Mouse (Mus musculus) liver, embryonic 16.5 days (tissue): Measurements from ENCODE around the gene Gm13697. TPM values are rescaled to one million over a fixed set of nuclear protein-coding genes. Genes with fewer than 3 reads are reported as not detected.
A peak's percentile ranks its signal among the peaks of the same experiment; 100 is the strongest.
"Not testable (repeated sequence)": the region's sequence is repeated elsewhere in the genome, so short reads cannot be mapped to it uniquely, and the experiment has no call there.

ENCODE experiments used
- ATAC-seq: fragments of 200-750 bp; cut with Nextera tagmentation; 2 replicates; pipeline ENCODE4 v1.8.0; 2017; ENCODE audit warnings: low read depth, mild to moderate bottlenecking, moderate number of reproducible peaks, moderate library complexity
- H3K27ac ChIP-seq: fragments of 300-500 bp; sonication (generic); 2 replicates; pipeline ENCODE4 v1.5.1; 2014; ENCODE audit warnings: mild to moderate bottlenecking, low read length
- H3K27me3 ChIP-seq: fragments of 300-500 bp; sonication (generic); 2 replicates; pipeline ENCODE4 v1.6.1; 2014; ENCODE audit warnings: low read depth, low read length, mixed read lengths; ENCODE audit not compliant: control insufficient read depth, insufficient read depth
- H3K36me3 ChIP-seq: fragments of 300-500 bp; sonication (generic); 2 replicates; pipeline ENCODE4 v1.6.1; 2014; ENCODE audit warnings: mild to moderate bottlenecking; ENCODE audit not compliant: control insufficient read depth, insufficient read depth
- H3K4me1 ChIP-seq: fragments of 300-500 bp; sonication (generic); 2 replicates; pipeline ENCODE4 v1.6.1; 2014; ENCODE audit warnings: low read depth, low read length, mixed read lengths; ENCODE audit not compliant: control insufficient read depth
- H3K4me2 ChIP-seq: fragments of 300-500 bp; sonication (generic); 2 replicates; pipeline ENCODE4 v1.6.1; 2014; ENCODE audit warnings: low read depth, low read length, mixed read lengths
- H3K4me3 ChIP-seq: fragments of 300-500 bp; sonication (generic); 2 replicates; pipeline ENCODE4 v1.5.1; 2014; ENCODE audit warnings: low read depth, mild to moderate bottlenecking, low read length
- H3K9ac ChIP-seq: fragments of 300-500 bp; sonication (generic); 2 replicates; pipeline ENCODE4 v1.6.1; 2014; ENCODE audit warnings: low read depth, low read length
- H3K9me3 ChIP-seq: fragments of 300-500 bp; sonication (generic); replicated peaks from 2 replicates; pipeline ENCODE4 v1.6.1; 2016; ENCODE audit warnings: low read length; ENCODE audit not compliant: control insufficient read depth
- WGBS: fragments of 180-500 bp; shearing (Covaris S2); extraction: QIAGEN DNeasy Blood & Tissue Kit; methylation state at CpG from one replicate; pipeline ENCODE4 v1.1.7; 2014; ENCODE audit not compliant: insufficient replicate concordance; 5-methylcytosine and 5-hydroxymethylcytosine counted together
- polyA plus RNA-seq: library from polyadenylated mRNA; unstranded; fragments of >200 nt; fragmentation: Nextera tagmentation; extraction: Ambion mirVana; gene quantifications from 2 replicates; pipeline ENCODE4 v1.2.1, GENCODE M21; 2015

Gm13697 gene
- not detected in 2 replicates for polyA plus RNA-seq

DNA sequence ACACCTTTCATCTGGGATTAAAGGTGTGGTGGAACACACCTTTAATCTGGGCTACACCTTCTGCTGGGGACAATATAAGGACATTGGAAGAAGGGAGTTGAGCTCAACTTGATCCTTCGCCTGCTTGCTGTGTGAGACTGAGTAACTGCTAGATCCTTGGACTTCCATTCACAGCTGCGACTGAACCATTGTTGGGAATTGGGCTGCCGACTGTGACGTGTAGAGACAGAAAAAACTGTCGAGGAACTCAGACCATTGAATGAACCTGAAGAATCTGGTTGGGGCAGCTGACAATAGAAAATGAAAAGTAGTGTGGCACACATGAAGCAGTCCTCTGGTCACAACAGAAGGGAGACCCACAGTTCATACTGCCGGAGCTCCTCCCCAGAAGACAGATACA, at the start of gene Gm13697:
TSS of gene Gm13697 (plus strand) at position 301 of the 400 bp plus-strand sequence.
- H3K4me1 ChIP-seq, H3K4me3 ChIP-seq, H3K9me3 ChIP-seq, H3K27ac ChIP-seq, H3K9ac ChIP-seq, H3K36me3 ChIP-seq, H3K27me3 ChIP-seq, ATAC-seq, H3K4me2 ChIP-seq: not testable (repeated sequence)
- WGBS = no CpG with 5 or more reads among the region's 6 CpGs

DNA sequence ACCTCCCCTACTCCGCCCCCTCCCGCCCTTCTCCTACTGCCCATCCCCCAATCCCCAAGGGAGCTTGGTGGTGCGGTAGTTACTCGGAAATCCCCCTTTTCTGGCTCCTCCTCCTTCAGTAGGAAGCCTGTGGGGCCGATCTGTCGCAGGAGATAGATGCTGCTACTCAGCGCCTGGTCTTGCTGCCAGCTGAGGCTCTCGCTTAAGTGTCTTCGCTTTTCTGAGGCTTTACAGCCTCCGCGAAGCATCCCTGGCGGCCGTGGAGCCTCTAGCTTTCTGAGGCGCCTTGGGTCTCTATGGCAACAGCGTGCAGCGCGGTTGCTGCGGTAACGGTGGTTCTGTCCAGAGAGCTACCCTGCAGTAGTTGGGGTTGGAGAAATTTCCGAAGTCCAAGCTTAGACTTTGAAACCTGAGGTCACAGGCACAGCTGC, 43.6 kb upstream of the Gm13697 start, which contains the start of gene Zswim2:
TSS of gene Zswim2 (minus strand) at position 298 of the 431 bp plus-strand sequence.
- no peak within 1 kb of the TSS for H3K4me3 ChIP-seq
- H3K4me2 ChIP-seq = 0 out of 2 replicates have a peak within 1 kb of the TSS, but pooled peaks have one; percentile 30
- H3K27me3 ChIP-seq = no peaks in the 10 kb centered on the region
- H3K27ac ChIP-seq = no peak within 1 kb of the TSS
- no peaks in the 10 kb centered on the region for H3K9me3 ChIP-seq
- no peak within 1 kb of the TSS for H3K9ac ChIP-seq
- WGBS = 1% methylated on average over 20 of the region's 20 CpGs
- H3K36me3 ChIP-seq = no peaks in the 10 kb centered on the region
- no peak for ATAC-seq
- H3K4me1 ChIP-seq = no peaks in the 10 kb centered on the region

DNA sequence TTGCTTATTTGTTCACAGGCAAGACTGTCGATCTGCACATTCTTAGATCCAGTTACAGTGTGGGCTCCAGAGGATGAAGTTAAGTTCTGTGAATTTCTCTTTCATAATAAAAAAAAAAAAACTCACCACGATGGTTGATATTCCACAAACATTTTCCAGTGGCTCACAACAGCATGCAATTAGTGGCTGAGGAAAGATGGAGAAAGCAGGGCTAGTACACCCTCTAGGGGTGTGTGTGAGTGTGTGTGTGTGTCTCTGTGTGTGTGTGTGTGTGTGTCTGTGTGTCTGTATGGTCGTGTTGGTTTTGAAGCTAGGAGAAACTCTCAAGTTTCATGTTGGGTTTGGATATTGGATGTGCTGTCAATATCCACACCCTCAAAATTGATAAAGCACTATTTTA, 43.2 kb upstream of the Gm13697 start:
- H3K27ac ChIP-seq = no peak overlapping the region
- WGBS = 17% methylated on average over 3 of the region's 3 CpGs
- no peaks in the 10 kb centered on the region for H3K9me3 ChIP-seq
- no peak overlapping the region for H3K4me2 ChIP-seq
- no peaks in the 10 kb centered on the region for H3K36me3 ChIP-seq
- ATAC-seq = no peak
- no peak overlapping the region for H3K9ac ChIP-seq
- H3K4me3 ChIP-seq = no peak overlapping the region
- no peaks in the 10 kb centered on the region for H3K27me3 ChIP-seq
- no peaks in the 10 kb centered on the region for H3K4me1 ChIP-seq

DNA sequence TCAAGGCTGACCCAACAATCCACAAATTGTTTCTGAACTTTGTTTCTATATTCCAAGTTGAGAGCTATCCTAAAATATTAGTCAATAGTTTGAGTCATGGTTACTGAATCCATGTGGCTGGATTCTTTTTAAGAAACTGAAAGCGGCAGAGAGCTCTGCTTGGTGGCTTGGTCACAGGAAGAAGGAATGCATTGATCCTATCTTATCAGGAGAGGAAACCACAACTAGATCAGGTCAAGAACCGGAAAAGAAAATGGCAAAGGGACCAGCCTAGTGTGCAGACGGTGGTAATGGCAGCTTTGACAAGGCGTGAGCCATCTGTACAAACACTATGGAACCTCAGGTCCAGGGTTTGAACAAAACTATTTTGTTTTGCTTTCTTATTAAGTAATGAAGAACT, 42.8 kb upstream of the Gm13697 start:
- H3K4me1 ChIP-seq = no peaks in the 10 kb centered on the region
- 14% methylated on average over 4 of the region's 4 CpGs for WGBS
- H3K27me3 ChIP-seq = no peaks in the 10 kb centered on the region
- H3K27ac ChIP-seq = no peak overlapping the region
- no peak overlapping the region for H3K9ac ChIP-seq
- no peaks in the 10 kb centered on the region for H3K36me3 ChIP-seq
- H3K4me3 ChIP-seq = no peak overlapping the region
- no peak for ATAC-seq
- no peak overlapping the region for H3K4me2 ChIP-seq
- no peaks in the 10 kb centered on the region for H3K9me3 ChIP-seq

DNA sequence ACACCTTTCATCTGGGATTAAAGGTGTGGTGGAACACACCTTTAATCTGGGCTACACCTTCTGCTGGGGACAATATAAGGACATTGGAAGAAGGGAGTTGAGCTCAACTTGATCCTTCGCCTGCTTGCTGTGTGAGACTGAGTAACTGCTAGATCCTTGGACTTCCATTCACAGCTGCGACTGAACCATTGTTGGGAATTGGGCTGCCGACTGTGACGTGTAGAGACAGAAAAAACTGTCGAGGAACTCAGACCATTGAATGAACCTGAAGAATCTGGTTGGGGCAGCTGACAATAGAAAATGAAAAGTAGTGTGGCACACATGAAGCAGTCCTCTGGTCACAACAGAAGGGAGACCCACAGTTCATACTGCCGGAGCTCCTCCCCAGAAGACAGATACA, 29.1 kb upstream of the Gm13697 start, which contains the start of gene Gm13698:
TSS of gene Gm13698 (plus strand) at position 301 of the 400 bp plus-strand sequence.
- no CpG with 5 or more reads among the region's 6 CpGs for WGBS
- ATAC-seq = not testable (repeated sequence)

DNA sequence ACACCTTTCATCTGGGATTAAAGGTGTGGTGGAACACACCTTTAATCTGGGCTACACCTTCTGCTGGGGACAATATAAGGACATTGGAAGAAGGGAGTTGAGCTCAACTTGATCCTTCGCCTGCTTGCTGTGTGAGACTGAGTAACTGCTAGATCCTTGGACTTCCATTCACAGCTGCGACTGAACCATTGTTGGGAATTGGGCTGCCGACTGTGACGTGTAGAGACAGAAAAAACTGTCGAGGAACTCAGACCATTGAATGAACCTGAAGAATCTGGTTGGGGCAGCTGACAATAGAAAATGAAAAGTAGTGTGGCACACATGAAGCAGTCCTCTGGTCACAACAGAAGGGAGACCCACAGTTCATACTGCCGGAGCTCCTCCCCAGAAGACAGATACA, 23.3 kb upstream of the Gm13697 start, which contains the start of gene Gm13693:
TSS of gene Gm13693 (plus strand) at position 301 of the 400 bp plus-strand sequence.
- H3K27ac ChIP-seq, H3K27me3 ChIP-seq, H3K36me3 ChIP-seq, H3K4me2 ChIP-seq, H3K9ac ChIP-seq, H3K4me3 ChIP-seq, H3K9me3 ChIP-seq, H3K4me1 ChIP-seq, ATAC-seq: not testable (repeated sequence)
- WGBS = no CpG with 5 or more reads among the region's 6 CpGs

More for the DNA sequence above, 29.1 kb upstream of the Gm13697 start, which contains the start of gene Gm13698:
- not testable (repeated sequence) for H3K4me1 ChIP-seq, H3K4me3 ChIP-seq, H3K9me3 ChIP-seq, H3K27ac ChIP-seq, H3K27me3 ChIP-seq, H3K4me2 ChIP-seq, H3K36me3 ChIP-seq, H3K9ac ChIP-seq

DNA sequence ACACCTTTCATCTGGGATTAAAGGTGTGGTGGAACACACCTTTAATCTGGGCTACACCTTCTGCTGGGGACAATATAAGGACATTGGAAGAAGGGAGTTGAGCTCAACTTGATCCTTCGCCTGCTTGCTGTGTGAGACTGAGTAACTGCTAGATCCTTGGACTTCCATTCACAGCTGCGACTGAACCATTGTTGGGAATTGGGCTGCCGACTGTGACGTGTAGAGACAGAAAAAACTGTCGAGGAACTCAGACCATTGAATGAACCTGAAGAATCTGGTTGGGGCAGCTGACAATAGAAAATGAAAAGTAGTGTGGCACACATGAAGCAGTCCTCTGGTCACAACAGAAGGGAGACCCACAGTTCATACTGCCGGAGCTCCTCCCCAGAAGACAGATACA, 17.5 kb upstream of the Gm13697 start, which contains the start of gene Gm13695:
TSS of gene Gm13695 (plus strand) at position 301 of the 400 bp plus-strand sequence.
- H3K4me2 ChIP-seq, H3K4me1 ChIP-seq, H3K9me3 ChIP-seq, H3K4me3 ChIP-seq, ATAC-seq, H3K27me3 ChIP-seq, H3K9ac ChIP-seq, H3K36me3 ChIP-seq, H3K27ac ChIP-seq: not testable (repeated sequence)
- no CpG with 5 or more reads among the region's 6 CpGs for WGBS

DNA sequence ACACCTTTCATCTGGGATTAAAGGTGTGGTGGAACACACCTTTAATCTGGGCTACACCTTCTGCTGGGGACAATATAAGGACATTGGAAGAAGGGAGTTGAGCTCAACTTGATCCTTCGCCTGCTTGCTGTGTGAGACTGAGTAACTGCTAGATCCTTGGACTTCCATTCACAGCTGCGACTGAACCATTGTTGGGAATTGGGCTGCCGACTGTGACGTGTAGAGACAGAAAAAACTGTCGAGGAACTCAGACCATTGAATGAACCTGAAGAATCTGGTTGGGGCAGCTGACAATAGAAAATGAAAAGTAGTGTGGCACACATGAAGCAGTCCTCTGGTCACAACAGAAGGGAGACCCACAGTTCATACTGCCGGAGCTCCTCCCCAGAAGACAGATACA, 11.7 kb upstream of the Gm13697 start, which contains the start of gene Gm13696:
TSS of gene Gm13696 (plus strand) at position 301 of the 400 bp plus-strand sequence.
- H3K4me1 ChIP-seq, H3K36me3 ChIP-seq, H3K27ac ChIP-seq, H3K9me3 ChIP-seq, H3K27me3 ChIP-seq, ATAC-seq, H3K9ac ChIP-seq, H3K4me2 ChIP-seq, H3K4me3 ChIP-seq: not testable (repeated sequence)
- no CpG with 5 or more reads among the region's 6 CpGs for WGBS

DNA sequence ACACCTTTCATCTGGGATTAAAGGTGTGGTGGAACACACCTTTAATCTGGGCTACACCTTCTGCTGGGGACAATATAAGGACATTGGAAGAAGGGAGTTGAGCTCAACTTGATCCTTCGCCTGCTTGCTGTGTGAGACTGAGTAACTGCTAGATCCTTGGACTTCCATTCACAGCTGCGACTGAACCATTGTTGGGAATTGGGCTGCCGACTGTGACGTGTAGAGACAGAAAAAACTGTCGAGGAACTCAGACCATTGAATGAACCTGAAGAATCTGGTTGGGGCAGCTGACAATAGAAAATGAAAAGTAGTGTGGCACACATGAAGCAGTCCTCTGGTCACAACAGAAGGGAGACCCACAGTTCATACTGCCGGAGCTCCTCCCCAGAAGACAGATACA, 5.9 kb upstream of the Gm13697 start, which contains the start of gene Gm13694:
TSS of gene Gm13694 (plus strand) at position 301 of the 400 bp plus-strand sequence.
- H3K27ac ChIP-seq, H3K4me2 ChIP-seq, H3K9me3 ChIP-seq, ATAC-seq, H3K4me3 ChIP-seq, H3K36me3 ChIP-seq, H3K27me3 ChIP-seq, H3K9ac ChIP-seq, H3K4me1 ChIP-seq: not testable (repeated sequence)
- no CpG with 5 or more reads among the region's 6 CpGs for WGBS
